Comparison of ENCODE assay signal across 26 mouse cellular contexts in the genomic region with DNA sequence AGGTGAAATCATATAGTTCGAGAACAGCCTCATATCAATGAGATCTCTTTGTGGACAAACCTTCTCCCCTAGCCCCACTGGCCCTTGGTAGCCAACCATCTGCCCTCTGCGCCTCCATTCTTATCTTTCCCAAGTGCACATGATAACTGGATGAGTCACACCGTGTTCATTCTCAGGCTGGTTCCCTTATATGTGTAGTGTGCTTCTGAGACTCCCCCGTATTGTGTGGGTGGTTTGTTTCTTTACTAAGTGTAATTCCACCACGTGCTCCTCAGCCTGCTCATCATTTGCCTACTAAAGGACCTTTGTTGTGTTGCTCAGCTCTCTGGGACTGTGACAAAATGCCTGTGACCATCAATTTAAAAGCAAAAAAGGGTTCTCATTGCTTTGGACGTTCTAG. TPM values are rescaled to one million over a fixed set of nuclear protein-coding genes. Genes with fewer than 3 reads are reported as not detected.
"Had no signal": no experiment of that assay in that cellular context is flagged by ENCODE, and none has a peak within 500 bp of the region (broad histone marks: within the 10 kb centered on the region; RNA-seq: fewer than 3 reads in every experiment).

No protein-coding gene starts in this region.

- H3K4me3 ChIP-seq: heart, adult 2 months; heart, embryonic 13.5 days; heart, embryonic 15.5 days; hindbrain, embryonic 13.5 days; hindbrain, embryonic 15.5 days; layer of hippocampus, adult 2 months; left cerebral cortex, adult 2 months; limb, embryonic 13.5 days; limb, embryonic 15.5 days; liver, embryonic 12.5 days had no signal

- H3K36me3 ChIP-seq: heart, embryonic 13.5 days; heart, embryonic 15.5 days; hindbrain, embryonic 13.5 days; hindbrain, embryonic 15.5 days; limb, embryonic 13.5 days; limb, embryonic 15.5 days; liver, embryonic 12.5 days had no signal

- H3K9ac ChIP-seq: heart, embryonic 13.5 days; heart, embryonic 15.5 days; hindbrain, embryonic 13.5 days; hindbrain, embryonic 15.5 days; limb, embryonic 13.5 days; limb, embryonic 15.5 days; liver, embryonic 12.5 days had no signal

- DNase-seq: gastrocnemius, postnatal 14 days; gastrocnemius, postnatal 36 days; heart, adult 11 months; heart, adult 2 months; heart, postnatal 14 days; heart, postnatal 36 days; kidney, adult 18-20 months; kidney, adult 8-10 months; kidney, postnatal 10 days; kidney, postnatal 25 days; kidney, postnatal 4 days had no signal

- H3K27ac ChIP-seq: heart, adult 2 months; heart, embryonic 13.5 days; heart, embryonic 15.5 days; hindbrain, embryonic 13.5 days; hindbrain, embryonic 15.5 days; hindbrain, postnatal 0 days; layer of hippocampus, adult 2 months; left cerebral cortex, adult 2 months; limb, embryonic 13.5 days; limb, embryonic 15.5 days; liver, embryonic 12.5 days had no signal

- H3K27me3 ChIP-seq: heart, embryonic 15.5 days had no signal

- H3K9me3 ChIP-seq: heart, embryonic 13.5 days; heart, embryonic 15.5 days; hindbrain, embryonic 13.5 days; hindbrain, embryonic 15.5 days; limb, embryonic 13.5 days; limb, embryonic 15.5 days; liver, embryonic 12.5 days had no signal

- ATAC-seq: hindbrain, postnatal 0 days; intestine, embryonic 16.5 days; liver, embryonic 12.5 days had no signal

- H3K4me2 ChIP-seq: heart, embryonic 11.5 days; heart, embryonic 13.5 days; heart, embryonic 15.5 days; hindbrain, embryonic 13.5 days; hindbrain, embryonic 15.5 days; limb, embryonic 13.5 days; limb, embryonic 15.5 days; liver, embryonic 12.5 days had no signal

RNA-seq across cellular contexts. Expression of gene Alx4, which starts 18.9 kb away (rescaled TPM):
- total RNA-seq: hematopoietic stem cell, adult 5-6 weeks; liver, adult 2 months had no signal
- polyA plus RNA-seq: heart, postnatal 0 days; liver, adult 2 months had no signal
